Mouse (Mus musculus): ENCODE measurements at regions not wholly inside any gene's neighbourhood (a gene's known extent, or its start where the extent isn't known, plus 50 kb on each side); places are given as distances from the start of the nearest gene placed in this dataset.

DNA sequence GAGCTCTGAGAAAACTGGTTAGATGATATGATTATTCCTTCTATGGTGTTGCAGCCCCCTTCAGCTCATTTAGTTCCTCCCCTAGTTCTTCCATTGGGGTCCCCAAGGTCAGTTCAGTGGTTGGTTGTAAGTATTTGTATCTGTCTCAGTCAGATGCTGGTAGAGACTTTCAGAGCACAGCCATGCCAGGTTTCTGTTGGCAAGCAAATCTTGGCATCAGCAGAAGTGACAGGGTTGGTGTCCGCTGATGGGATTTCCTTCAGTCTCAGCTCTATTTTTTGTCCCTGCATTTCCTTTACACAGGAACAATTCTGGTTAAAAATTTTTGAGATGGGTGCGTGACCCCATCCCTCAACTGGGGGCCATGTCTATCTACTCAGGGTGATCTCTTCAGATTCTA lies 55.3 kb upstream of the Spaca1 start:
- no peak for DNase-seq (ENCODE audit: low spot score)
- Histone ChIP-seq H3K9me3 (replicated peaks) (no peaks in the 10 kb centered on the region), H3K36me3 (replicated peaks) (no peaks in the 10 kb centered on the region), H3K27me3 (ENCODE audit: insufficient read depth, low read length) (no peaks in the 10 kb centered on the region), H3K4me1 (ENCODE audit: insufficient read depth, low read depth, low read length) (no peaks in the 10 kb centered on the region), H3K4me3 (ENCODE audit: low read depth, low read length) (no peak overlapping the region)
- TF ChIP-seq TAL1 (conservative IDR thresholded peaks at IDR 0.05; ENCODE audit: low read depth, low read length) (no peak), GATA2 (IDR thresholded peaks at IDR 0.05; ENCODE audit: borderline replicate concordance, low read depth, low read length) (no peak), GATA1 (IDR thresholded peaks at IDR 0.05; ENCODE audit: borderline replicate concordance, low read length) (no peak), POLR2AphosphoS5 (IDR thresholded peaks at IDR 0.05; ENCODE audit: insufficient replicate concordance, low read depth, low read length) (no peak)
- no peak for ATAC-seq (ENCODE audit: extremely low read depth, insufficient number of reproducible peaks, low FRiP score, poor library complexity, severe bottlenecking)

DNA sequence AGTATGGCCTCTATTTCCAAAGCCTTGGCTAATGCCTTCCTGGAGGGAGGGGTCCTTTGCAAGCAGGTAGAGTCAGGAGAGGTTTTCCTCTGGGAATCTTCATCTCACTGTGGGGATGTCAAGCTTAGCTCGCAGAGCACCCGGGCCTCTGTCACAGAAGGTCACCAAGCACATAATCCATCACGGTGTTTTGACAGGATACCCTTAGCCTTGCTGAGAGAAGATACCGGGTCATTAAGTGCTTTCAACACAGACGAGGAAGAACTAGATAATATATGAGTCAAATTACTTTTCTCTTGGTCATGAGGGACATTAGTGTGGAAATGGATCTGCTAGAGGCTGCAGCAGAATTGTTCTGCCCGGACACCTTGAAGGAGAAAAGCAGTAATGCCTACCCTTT lies 64.3 kb upstream of the Spaca1 start:
- Histone ChIP-seq H3K4me1 (ENCODE audit: insufficient read depth, low read depth, low read length) (no peaks in the 10 kb centered on the region), H3K4me3 (ENCODE audit: low read depth, low read length) (no peak overlapping the region), H3K9me3 (replicated peaks) (no peaks in the 10 kb centered on the region), H3K36me3 (replicated peaks) (no peaks in the 10 kb centered on the region), H3K27me3 (ENCODE audit: insufficient read depth, low read length) (no peaks in the 10 kb centered on the region)
- DNase-seq (ENCODE audit: low spot score) (no peak), ATAC-seq (ENCODE audit: extremely low read depth, insufficient number of reproducible peaks, low FRiP score, poor library complexity, severe bottlenecking) (no peak)
- TF ChIP-seq CTCF (IDR thresholded peaks at IDR 0.05; ENCODE audit: low read depth, low read length) (no peak), GATA1 (IDR thresholded peaks at IDR 0.05; ENCODE audit: borderline replicate concordance, low read length) (no peak), GATA2 (IDR thresholded peaks at IDR 0.05; ENCODE audit: borderline replicate concordance, low read depth, low read length) (no peak), POLR2AphosphoS5 (IDR thresholded peaks at IDR 0.05; ENCODE audit: insufficient replicate concordance, low read depth, low read length) (no peak), TAL1 (conservative IDR thresholded peaks at IDR 0.05; ENCODE audit: low read depth, low read length) (no peak)

DNA sequence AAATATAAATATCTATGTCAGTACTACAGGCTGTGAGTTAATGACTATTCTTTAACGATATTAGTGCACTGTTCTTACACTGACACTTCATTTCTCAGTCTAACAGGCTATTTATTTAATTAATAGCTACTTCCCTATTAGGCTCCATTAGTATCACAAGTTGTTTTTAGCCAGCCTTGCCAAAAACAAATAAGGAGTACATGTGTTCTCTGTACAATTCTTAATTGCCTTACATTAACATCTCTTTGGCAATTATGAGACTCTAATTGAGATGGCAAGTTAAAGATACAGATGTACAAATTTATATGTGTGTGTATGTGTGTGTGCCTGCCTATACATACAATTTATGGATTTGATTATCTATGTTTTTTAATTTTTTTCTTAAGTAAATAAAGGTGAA lies 67.1 kb upstream of the Spaca1 start:
- H3K9me3 ChIP-seq (replicated peaks), result no peaks in the 10 kb centered on the region
- TF ChIP-seq CTCF (IDR thresholded peaks at IDR 0.05; ENCODE audit: low read depth, low read length), result no peak
- TF ChIP-seq POLR2AphosphoS5 (IDR thresholded peaks at IDR 0.05; ENCODE audit: insufficient replicate concordance, low read depth, low read length), result no peak
- no peak for TF ChIP-seq TAL1 (conservative IDR thresholded peaks at IDR 0.05; ENCODE audit: low read depth, low read length)
- TF ChIP-seq GATA1 (IDR thresholded peaks at IDR 0.05; ENCODE audit: borderline replicate concordance, low read length), result no peak
- no peak for TF ChIP-seq GATA2 (IDR thresholded peaks at IDR 0.05; ENCODE audit: borderline replicate concordance, low read depth, low read length)
- ATAC-seq (ENCODE audit: extremely low read depth, insufficient number of reproducible peaks, low FRiP score, poor library complexity, severe bottlenecking) (no peak), DNase-seq (ENCODE audit: low spot score) (no peak)
- no peaks in the 10 kb centered on the region for H3K4me1 ChIP-seq (ENCODE audit: insufficient read depth, low read depth, low read length)
- H3K27me3 ChIP-seq (ENCODE audit: insufficient read depth, low read length), result no peaks in the 10 kb centered on the region
- H3K4me3 ChIP-seq (ENCODE audit: low read depth, low read length), result no peak overlapping the region
- no peaks in the 10 kb centered on the region for H3K36me3 ChIP-seq (replicated peaks)

DNA sequence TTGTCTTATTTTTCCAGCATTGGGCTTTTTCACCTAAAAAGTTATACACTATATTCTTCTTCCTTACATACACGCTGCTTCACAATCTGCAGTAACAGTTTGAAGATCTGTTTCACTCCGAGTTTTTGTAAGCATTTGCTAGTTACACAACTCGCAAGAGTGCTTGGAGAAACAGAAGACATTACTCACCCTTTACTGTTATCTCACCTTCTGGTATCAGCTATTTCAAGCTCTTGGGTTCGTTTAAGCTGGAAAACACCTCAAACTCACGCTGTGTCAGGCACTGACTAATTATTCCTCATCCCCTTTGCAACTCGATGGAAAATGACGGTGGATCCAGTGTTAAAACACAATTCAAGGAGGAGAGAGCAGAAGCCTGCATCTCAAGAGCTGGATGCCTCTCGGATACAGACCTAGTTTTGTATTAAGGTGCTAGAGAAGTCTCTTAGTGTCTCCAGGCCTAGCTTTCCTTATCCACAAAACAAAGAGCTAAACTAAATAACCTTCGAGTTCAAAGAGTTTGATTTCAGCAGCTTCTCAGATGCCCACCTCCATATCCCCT lies 73.0 kb upstream of the Spaca1 start:
- Histone ChIP-seq H3K9me3 (replicated peaks) (no peaks in the 10 kb centered on the region), H3K4me1 (ENCODE audit: insufficient read depth, low read depth, low read length) (no peaks in the 10 kb centered on the region), H3K27me3 (ENCODE audit: insufficient read depth, low read length) (no peaks in the 10 kb centered on the region), H3K36me3 (replicated peaks) (no peaks in the 10 kb centered on the region), H3K4me3 (ENCODE audit: low read depth, low read length) (no peak overlapping the region)
- TF ChIP-seq GATA1 (IDR thresholded peaks at IDR 0.05; ENCODE audit: borderline replicate concordance, low read length), result no peak
- TF ChIP-seq TAL1 (conservative IDR thresholded peaks at IDR 0.05; ENCODE audit: low read depth, low read length), result no peak
- no peak for TF ChIP-seq POLR2AphosphoS5 (IDR thresholded peaks at IDR 0.05; ENCODE audit: insufficient replicate concordance, low read depth, low read length)
- TF ChIP-seq GATA2 (IDR thresholded peaks at IDR 0.05; ENCODE audit: borderline replicate concordance, low read depth, low read length), result no peak
- no peak for TF ChIP-seq CTCF (IDR thresholded peaks at IDR 0.05; ENCODE audit: low read depth, low read length)
- no peak for DNase-seq (ENCODE audit: low spot score)
- no peak for ATAC-seq (ENCODE audit: extremely low read depth, insufficient number of reproducible peaks, low FRiP score, poor library complexity, severe bottlenecking)

DNA sequence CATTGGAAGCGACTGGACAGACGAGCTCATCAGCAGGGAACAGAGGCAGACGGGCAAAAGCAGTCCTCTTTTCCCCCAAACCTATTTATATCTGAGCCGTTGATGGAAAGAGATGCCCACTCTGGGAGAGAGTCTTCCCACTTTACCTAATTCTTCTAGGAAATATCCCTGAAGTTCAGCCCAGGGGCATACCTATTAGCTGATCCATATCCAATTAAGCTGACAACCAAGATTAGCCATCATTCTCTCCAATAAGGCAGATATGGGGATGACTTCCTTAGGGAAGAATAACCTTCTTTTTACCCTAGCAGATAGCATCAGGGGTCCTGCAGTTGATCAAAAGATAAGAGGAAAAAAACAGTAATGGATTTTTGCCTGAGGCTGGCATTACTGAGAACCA lies 78.2 kb upstream of the Spaca1 start:
- TF ChIP-seq POLR2AphosphoS5 (IDR thresholded peaks at IDR 0.05; ENCODE audit: insufficient replicate concordance, low read depth, low read length) (no peak), CTCF (IDR thresholded peaks at IDR 0.05; ENCODE audit: low read depth, low read length) (no peak), TAL1 (conservative IDR thresholded peaks at IDR 0.05; ENCODE audit: low read depth, low read length) (no peak), GATA1 (IDR thresholded peaks at IDR 0.05; ENCODE audit: borderline replicate concordance, low read length) (no peak), GATA2 (IDR thresholded peaks at IDR 0.05; ENCODE audit: borderline replicate concordance, low read depth, low read length) (no peak)
- no peaks in the 10 kb centered on the region for H3K36me3 ChIP-seq (replicated peaks)
- ATAC-seq (ENCODE audit: extremely low read depth, insufficient number of reproducible peaks, low FRiP score, poor library complexity, severe bottlenecking), result no peak

DNA sequence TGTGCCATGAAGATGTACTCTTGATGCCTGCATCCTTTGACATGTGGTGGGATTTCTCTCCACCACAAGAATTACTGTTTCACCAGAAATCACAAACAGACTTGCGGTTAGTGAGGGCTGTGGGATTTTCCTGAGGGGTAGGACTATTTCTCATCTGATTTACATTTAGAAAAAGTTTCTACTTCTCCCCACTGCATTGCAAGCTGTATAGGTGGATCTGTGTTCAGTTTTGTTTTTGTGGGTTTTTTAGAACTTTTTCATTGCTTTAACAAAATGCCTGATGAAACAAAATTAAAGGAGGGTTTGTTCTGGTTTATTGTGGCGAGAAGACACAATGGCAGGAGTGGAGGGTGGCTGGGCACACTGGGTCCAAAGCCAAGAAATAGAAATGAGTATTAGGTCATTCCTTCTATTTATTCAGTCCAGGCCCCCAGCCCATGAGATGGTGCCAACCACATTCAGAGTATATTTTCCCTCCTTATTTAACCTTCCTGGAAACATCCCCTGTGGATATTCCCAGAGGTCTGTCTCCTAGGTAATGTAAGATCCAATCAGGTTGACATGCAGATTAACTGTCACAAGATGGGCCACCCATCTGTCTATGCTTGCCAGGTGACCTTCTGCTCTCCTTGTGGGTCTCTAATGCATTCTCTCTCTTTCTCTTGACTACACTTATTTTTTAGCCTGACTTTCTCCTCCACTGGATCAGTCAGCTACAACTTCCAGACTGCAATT lies 96.3 kb upstream of the Spaca1 start:
- H3K9me3 ChIP-seq (replicated peaks), result no peaks in the 10 kb centered on the region
- TF ChIP-seq GATA2 (IDR thresholded peaks at IDR 0.05; ENCODE audit: borderline replicate concordance, low read depth, low read length) (no peak), TAL1 (conservative IDR thresholded peaks at IDR 0.05; ENCODE audit: low read depth, low read length) (no peak), CTCF (IDR thresholded peaks at IDR 0.05; ENCODE audit: low read depth, low read length) (no peak)
- ATAC-seq (ENCODE audit: extremely low read depth, insufficient number of reproducible peaks, low FRiP score, poor library complexity, severe bottlenecking) (no peak), DNase-seq (ENCODE audit: low spot score) (no peak)
- H3K27me3 ChIP-seq (ENCODE audit: insufficient read depth, low read length), result no peaks in the 10 kb centered on the region
- H3K4me3 ChIP-seq (ENCODE audit: low read depth, low read length), result no peak overlapping the region
- H3K36me3 ChIP-seq (replicated peaks), result no peaks in the 10 kb centered on the region
- no peaks in the 10 kb centered on the region for H3K4me1 ChIP-seq (ENCODE audit: insufficient read depth, low read depth, low read length)

More for the DNA sequence above, 78.2 kb upstream of the Spaca1 start:
- DNase-seq (ENCODE audit: low spot score), result no peak
- H3K4me3 ChIP-seq (ENCODE audit: low read depth, low read length), result no peak overlapping the region
- H3K4me1 ChIP-seq (ENCODE audit: insufficient read depth, low read depth, low read length), result no peaks in the 10 kb centered on the region
- H3K9me3 ChIP-seq (replicated peaks), result no peaks in the 10 kb centered on the region
- no peaks in the 10 kb centered on the region for H3K27me3 ChIP-seq (ENCODE audit: insufficient read depth, low read length)

All from G1E (cell line).